Mouse (Mus musculus) left cerebral cortex, adult 11 months (tissue): ENCODE results near the gene Zfp574.

Experiments
- DNase-seq: peaks from one replicate; pipeline ENCODE4 v3.0.0; 2022; ENCODE audit warnings: low spot score

Zfp574 gene

GRCm38 (mm10) chr7:25073924-25074323, 1.6 kb downstream of the Zfp574 start:
- DNase-seq = peak; percentile 79

- no peak for DNase-seq
Observed at GRCm38 (mm10) chr7:25076296-25076662, 3.9 kb downstream of the Zfp574 start.

- DNase-seq = peak; percentile 98
Observed at GRCm38 (mm10) chr7:25076663-25077413, 4.5 kb downstream of the Zfp574 start.

- no peak for DNase-seq
Observed at GRCm38 (mm10) chr7:25077414-25077755, 5.0 kb downstream of the Zfp574 start.

- no peak for DNase-seq
Observed at GRCm38 (mm10) chr7:25079496-25080026, 7.2 kb downstream of the Zfp574 start.

GRCm38 (mm10) chr7:25080431-25080830, 8.1 kb downstream of the Zfp574 start:
- no peak for DNase-seq

GRCm38 (mm10) chr7:25082510-25082909, 10.1 kb downstream of the Zfp574 start:
- DNase-seq = no peak

GRCm38 (mm10) chr7:25084621-25085020, 12.3 kb downstream of the Zfp574 start:
- no peak for DNase-seq

- no peak for DNase-seq
Observed at GRCm38 (mm10) chr7:25086656-25087055, 14.3 kb downstream of the Zfp574 start.

- DNase-seq = no peak
Observed at GRCm38 (mm10) chr7:25087256-25087912, 15.0 kb downstream of the Zfp574 start.

- DNase-seq = no peak
Observed at GRCm38 (mm10) chr7:25087972-25088371, 15.6 kb downstream of the Zfp574 start.

- no peak for DNase-seq
Observed at GRCm38 (mm10) chr7:25088531-25088930, 16.2 kb downstream of the Zfp574 start.

- no peak for DNase-seq
Observed at GRCm38 (mm10) chr7:25088968-25089367, 16.6 kb downstream of the Zfp574 start.

- DNase-seq = no peak
Observed at GRCm38 (mm10) chr7:25089875-25090274, 17.5 kb downstream of the Zfp574 start.

- DNase-seq = no peak
Observed at GRCm38 (mm10) chr7:25098169-25098568, 25.8 kb downstream of the Zfp574 start.

- DNase-seq = no peak
Observed at GRCm38 (mm10) chr7:25099581-25099980, 27.2 kb downstream of the Zfp574 start.

GRCm38 (mm10) chr7:25105411-25106160, 33.2 kb downstream of the Zfp574 start:
- peak; percentile 55 for DNase-seq

GRCm38 (mm10) chr7:25106790-25107502, 34.6 kb downstream of the Zfp574 start:
- DNase-seq = no peak

- no peak for DNase-seq
Observed at GRCm38 (mm10) chr7:25109355-25109754, 37.0 kb downstream of the Zfp574 start.

- no peak for DNase-seq
Observed at GRCm38 (mm10) chr7:25110336-25110735, 38.0 kb downstream of the Zfp574 start.

GRCm38 (mm10) chr7:25112178-25112955, 40.0 kb downstream of the Zfp574 start:
- DNase-seq = no peak
